Mouse (Mus musculus) ES-E14 (cell line): ENCODE data around the gene Mgea5. TPM values are rescaled to one million over a fixed set of nuclear protein-coding genes. Genes with fewer than 3 reads are reported as not detected.

Source experiments
- DNase-seq: peaks from one replicate; pipeline ENCODE4 v3.0.0-alpha.2; 2013; ENCODE audit warnings: low read depth, low spot score
- H3K27ac ChIP-seq: 2 replicates; pipeline ENCODE4 v1.5.1; 2012; ENCODE audit warnings: low read depth, mild to moderate bottlenecking, low read length, moderate library complexity, mixed read lengths; ENCODE audit not compliant: poor library complexity, insufficient read depth, severe bottlenecking
- H3K36me3 ChIP-seq: 2 replicates; pipeline ENCODE4 v1.6.1; 2012; ENCODE audit warnings: mild to moderate bottlenecking, low read length, moderate library complexity, mixed read lengths; ENCODE audit not compliant: control insufficient read depth, poor library complexity, insufficient read depth, severe bottlenecking
- H3K4me1 ChIP-seq, 2 experiments: fragments of 150-350 bp in 1 of 2; sonication (generic) in 1 of 2; 2 replicates each; pipeline ENCODE4 v1.6.1; 2012; ENCODE audit warnings: low read length in 2 of 2, mild to moderate bottlenecking in 1 of 2, mixed read lengths in 1 of 2; ENCODE audit not compliant: control insufficient read depth in 2 of 2, insufficient read depth in 2 of 2, poor library complexity in 1 of 2
- H3K4me3 ChIP-seq, 2 experiments: fragments of 150-350 bp in 1 of 2; sonication (generic) in 1 of 2; 2 replicates each; pipeline ENCODE4 v1.5.1; 2012; ENCODE audit warnings: low read length in 2 of 2, low read depth in 1 of 2, mild to moderate bottlenecking in 1 of 2, mixed read lengths in 1 of 2; ENCODE audit not compliant: insufficient read depth in 1 of 2, poor library complexity in 1 of 2, severe bottlenecking in 1 of 2
- H3K9ac ChIP-seq: 2 replicates; pipeline ENCODE4 v1.6.1; 2012; ENCODE audit warnings: low read depth, mild to moderate bottlenecking, low read length, mixed read lengths; ENCODE audit not compliant: poor library complexity, insufficient read depth, severe bottlenecking
- H3K9me3 ChIP-seq: fragments of 150-350 bp; sonication (generic); 2 replicates; pipeline ENCODE4 v1.6.1; 2012; ENCODE audit warnings: low read depth, mild to moderate bottlenecking, low read length; ENCODE audit not compliant: control insufficient read depth, insufficient read depth
- CHD2 ChIP-seq: IDR thresholded peaks from 2 replicates; pipeline ENCODE4 v1.6.1; 2014; ENCODE audit warnings: mild to moderate bottlenecking, low read depth, low read length, inconsistent platforms
- HCFC1 ChIP-seq: IDR thresholded peaks from 2 replicates; pipeline ENCODE4 v1.6.1; 2012; ENCODE audit warnings: low read length, inconsistent platforms, borderline replicate concordance; ENCODE audit not compliant: insufficient read depth
- MAFK ChIP-seq: IDR thresholded peaks from 2 replicates; pipeline ENCODE4 v1.6.1; 2014; ENCODE audit warnings: mild to moderate bottlenecking, low read depth, low read length, inconsistent platforms; ENCODE audit not compliant: insufficient read depth
- ZC3H11A ChIP-seq: IDR thresholded peaks from 2 replicates; pipeline ENCODE4 v1.6.1; 2012; ENCODE audit warnings: low read depth, mild to moderate bottlenecking, inconsistent platforms, low read length, borderline replicate concordance
- ZNF384 ChIP-seq: IDR thresholded peaks from 2 replicates; pipeline ENCODE4 v1.6.1; 2012; ENCODE audit warnings: low read depth, low read length, inconsistent platforms
- in situ Hi-C, 2 experiments: fragments of 600-800 bp; cut with MboI; formaldehyde crosslinking; loops; one replicate each; pipeline ENCODE4 v1.15.1; 2025; ENCODE audit warnings: low sequenced_read_pairs in 2 of 2, inconsistent platforms in 1 of 2; ENCODE audit not compliant: unreplicated experiment in 2 of 2
- total RNA-seq: library from RNA; depleted of rRNA; stranded (reverse); fragments of 300-350 nt; gene quantifications from 2 replicates; pipeline ENCODE4 v1.2.3, GENCODE M21; 2012

Gene Mgea5
- total RNA-seq, 1 experiment, result 94.7 TPM

- Histone ChIP-seq H3K4me3 (peak overlapping the region; percentile 60 to 74), H3K36me3 (peaks cover 4% of the 10 kb centered on the region; the same call in 1 of the 2 replicates), H3K27ac (no peak overlapping the region), H3K4me1 (peaks cover 6 to 34% of the 10 kb centered on the region in 2 experiments; a peak in 3 of 4 replicates), H3K9ac (no peak overlapping the region), H3K9me3 (no peaks in the 10 kb centered on the region)
- TF ChIP-seq CHD2 (no peak), HCFC1 (no peak), MAFK (no peak), ZNF384 (no peak), ZC3H11A (no peak)
- in situ Hi-C loops, result loop anchor here in 1 of 2 experiments (10.0 kb wide), 1 partner anchor 200 kb away; no protein-coding TSS in a partner anchor
- no peak for DNase-seq
Observed at GRCm38 (mm10) chr19:45815170-45815569, 31.5 kb upstream of the Mgea5 start.

GRCm38 (mm10) chr19:45813801-45814200, 30.2 kb upstream of the Mgea5 start:
- Histone ChIP-seq H3K4me1 (peaks cover 5 to 31% of the 10 kb centered on the region in 2 experiments; a peak in 3 of 4 replicates), H3K9ac (no peak overlapping the region), H3K36me3 (peaks cover 4% of the 10 kb centered on the region; the same call in 1 of the 2 replicates), H3K9me3 (no peaks in the 10 kb centered on the region), H3K27ac (no peak overlapping the region), H3K4me3 (0 out of 4 replicates have a peak overlapping the region, but pooled peaks of 1 of the 2 experiments have one; percentile 3)
- in situ Hi-C loops, result loop anchor here in 1 of 2 experiments (10.0 kb wide), 1 partner anchor 201 kb away; no protein-coding TSS in a partner anchor
- TF ChIP-seq CHD2 (no peak), HCFC1 (no peak), ZNF384 (no peak), ZC3H11A (no peak), MAFK (no peak)
- no peak for DNase-seq

GRCm38 (mm10) chr19:45813263-45813662, 29.6 kb upstream of the Mgea5 start:
- no peak overlapping the region for H3K27ac ChIP-seq
- 0 out of 4 replicates have a peak overlapping the region, but pooled peaks of 1 of the 2 experiments have one; percentile 3 for H3K4me3 ChIP-seq
- peaks cover 2 to 25% of the 10 kb centered on the region in 2 experiments; a peak in 3 of 4 replicates for H3K4me1 ChIP-seq
- H3K9me3 ChIP-seq, result no peaks in the 10 kb centered on the region
- DNase-seq, result peak; percentile 90
- peak; percentile 56; the same call in 1 of the 2 replicates for TF ChIP-seq ZC3H11A
- TF ChIP-seq HCFC1, result no peak
- 0 out of 2 replicates have a peak, but pooled peaks have one; percentile 6 for TF ChIP-seq MAFK
- in situ Hi-C loops, result loop anchor here in 1 of 2 experiments (10.0 kb wide), 1 partner anchor 202 kb away; no protein-coding TSS in a partner anchor
- H3K36me3 ChIP-seq, result no peaks in the 10 kb centered on the region
- no peak overlapping the region for H3K9ac ChIP-seq

DNA sequence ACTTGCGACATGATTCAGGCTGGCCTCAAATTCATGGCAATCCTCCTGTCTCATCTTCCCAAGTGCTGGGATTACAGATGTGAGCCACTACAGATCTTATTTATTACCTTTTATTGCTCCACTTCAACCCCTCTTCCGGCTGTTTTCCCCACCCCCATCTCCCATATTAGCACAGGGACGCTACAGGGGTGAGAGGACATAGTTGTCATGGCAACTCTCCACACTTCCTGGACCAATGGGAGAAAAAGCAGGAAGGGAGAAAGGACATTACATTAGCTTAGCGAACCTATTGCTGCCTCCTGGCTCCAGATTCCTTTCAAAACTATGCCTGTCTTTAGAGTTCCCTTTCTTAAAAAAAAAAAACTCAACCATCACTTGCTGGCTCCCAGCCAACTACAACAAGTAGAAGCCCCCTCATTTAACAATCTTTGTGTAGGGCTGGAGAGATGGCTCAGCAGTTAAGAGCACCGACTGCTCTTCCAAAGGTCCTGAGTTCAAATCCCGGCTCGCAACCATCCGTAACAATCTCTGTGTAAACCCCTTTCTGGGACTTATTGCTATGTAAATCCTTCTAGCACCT, 29.1 kb upstream of the Mgea5 start:
- Histone ChIP-seq H3K4me3 (peak overlapping the region in 1 of 2 experiments; percentile 76; a peak in 1 of 4 replicates), H3K9ac (no peak overlapping the region), H3K27ac (no peak overlapping the region), H3K9me3 (no peaks in the 10 kb centered on the region), H3K4me1 (peaks cover 2 to 25% of the 10 kb centered on the region in 2 experiments; a peak in 3 of 4 replicates), H3K36me3 (no peaks in the 10 kb centered on the region)
- TF ChIP-seq HCFC1 (no peak), MAFK (no peak), ZNF384 (no peak), ZC3H11A (no peak), CHD2 (no peak)
- no peak for DNase-seq
- in situ Hi-C loops, result loop anchor here in 1 of 2 experiments (10.0 kb wide), 1 partner anchor 202 kb away; no protein-coding TSS in a partner anchor
